Mouse (Mus musculus) bone marrow, adult 2 months (tissue): ENCODE results near the gene Col27a1.

Experiments
- CTCF ChIP-seq: fragments of 200-500 bp; IDR thresholded peaks from 2 replicates; pipeline ENCODE4 v1.5.1; 2011; ENCODE audit warnings: low read length, control low read depth; ENCODE audit not compliant: control insufficient read depth, insufficient read depth
- POLR2A ChIP-seq: fragments of 200-500 bp; IDR thresholded peaks from 2 replicates; pipeline ENCODE4 v1.6.1; 2011; ENCODE audit warnings: low read depth, mild to moderate bottlenecking, control low read depth, low read length, borderline replicate concordance; ENCODE audit not compliant: control insufficient read depth

DNA sequence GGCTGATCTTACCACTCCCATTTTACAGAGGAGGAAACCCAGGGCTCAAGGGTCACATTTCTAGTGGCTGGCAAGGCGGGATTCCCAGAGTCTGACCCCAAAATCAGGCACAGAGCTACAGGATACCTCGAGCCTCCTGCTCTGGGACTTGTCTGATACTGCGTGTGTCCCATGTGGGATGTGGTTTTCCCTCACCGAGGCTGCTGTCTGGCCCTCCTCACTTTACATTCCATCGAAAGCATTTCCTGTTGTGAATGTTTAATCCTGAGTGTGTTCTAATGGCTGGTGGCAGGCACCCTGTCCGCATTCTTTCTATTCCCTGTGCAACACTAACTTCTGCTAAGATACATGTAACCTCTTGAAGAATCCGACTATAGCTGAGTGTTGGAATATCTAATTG is 24.3 kb downstream of the Col27a1 start:
- TF ChIP-seq CTCF (no peak), POLR2A (no peak)
